Mouse (Mus musculus) mouse embryonic stem cell (cell line): ENCODE measurements around the gene Tesk2.
"Not testable (repeated sequence)": the region's sequence is repeated elsewhere in the genome, so short reads cannot be mapped to it uniquely, and the experiment has no call there.

Experiments
- in situ Hi-C, 2 experiments: fragments of 300-500 bp; cut with MboI; formaldehyde crosslinking; loops; 1 replicate in 1 of 2; 3 replicates in 1 of 2; pipeline ENCODE4 v1.14.3; 2019 to 2020; ENCODE audit warnings: low sequenced_read_pairs in 2 of 2, low pct_unique_long_range_greater_than_20kb in 1 of 2, mixed read lengths in 1 of 2; ENCODE audit not compliant: unreplicated experiment in 1 of 2

Tesk2 gene

GRCm38 (mm10) chr4:116720343-116721097 lies at the start of gene Tesk2:
Gene Tesk2 (plus strand): TSS chr4:116720948.
- in situ Hi-C loops, result loop anchor here in 1 of 2 experiments (25.0 kb wide), 1 partner anchor 267 kb away; the partner anchor contains the start of genes Hectd3 and Urod

- in situ Hi-C loops, result no loop called here
Measured at GRCm38 (mm10) chr4:116672785-116673184, 48.0 kb upstream of the Tesk2 start.

GRCm38 (mm10) chr4:116674761-116675160 lies 46.0 kb upstream of the Tesk2 start:
- in situ Hi-C loops, result not testable (repeated sequence)

DNA sequence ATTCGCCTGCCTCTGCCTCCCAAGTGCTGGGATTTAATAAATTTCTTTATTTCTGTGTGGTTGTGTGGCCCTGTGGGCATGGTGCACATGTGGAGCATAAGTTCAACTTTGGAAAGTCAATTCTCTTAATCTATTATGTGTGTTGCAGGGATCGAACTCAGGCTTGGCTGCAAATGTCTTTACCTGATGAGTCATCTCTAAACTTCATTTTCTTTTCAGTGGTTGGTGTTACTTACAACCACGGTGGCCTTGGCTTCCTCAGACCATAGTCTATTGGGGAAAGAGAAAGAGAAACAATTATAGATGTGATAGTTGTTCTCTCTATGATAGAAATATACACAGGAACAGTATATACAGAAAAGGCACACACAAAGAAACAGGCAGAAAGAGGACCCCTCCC lies 44.7 kb upstream of the Tesk2 start:
- in situ Hi-C loops, result no loop called here

- in situ Hi-C loops, result no loop called here
Measured at GRCm38 (mm10) chr4:116677808-116678207, 42.9 kb upstream of the Tesk2 start.

- in situ Hi-C loops, result no loop called here
Measured at GRCm38 (mm10) chr4:116679141-116679540, 41.6 kb upstream of the Tesk2 start.

DNA sequence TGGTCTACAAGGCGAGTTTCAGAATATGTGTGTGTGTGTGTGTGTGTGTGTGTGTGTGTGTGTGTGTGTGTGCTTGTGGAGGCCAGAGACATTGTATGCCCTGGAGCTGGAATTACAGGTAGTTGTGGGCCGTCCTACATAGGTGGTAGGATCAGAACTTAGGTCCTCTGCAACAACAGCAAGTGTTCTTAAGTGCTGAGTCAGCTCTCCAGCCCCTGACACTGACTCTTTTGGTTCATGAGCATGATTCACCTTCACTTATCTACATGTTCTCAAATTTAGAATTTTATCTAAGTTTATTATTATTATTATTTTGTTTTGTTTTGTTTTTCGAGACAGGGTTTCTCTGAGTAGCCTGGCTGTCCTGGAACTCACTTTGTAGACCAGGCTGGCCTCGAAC lies 40.2 kb upstream of the Tesk2 start:
- in situ Hi-C loops, result not testable (repeated sequence)

GRCm38 (mm10) chr4:116683957-116684356 lies 36.8 kb upstream of the Tesk2 start:
- in situ Hi-C loops, result no loop called here

DNA sequence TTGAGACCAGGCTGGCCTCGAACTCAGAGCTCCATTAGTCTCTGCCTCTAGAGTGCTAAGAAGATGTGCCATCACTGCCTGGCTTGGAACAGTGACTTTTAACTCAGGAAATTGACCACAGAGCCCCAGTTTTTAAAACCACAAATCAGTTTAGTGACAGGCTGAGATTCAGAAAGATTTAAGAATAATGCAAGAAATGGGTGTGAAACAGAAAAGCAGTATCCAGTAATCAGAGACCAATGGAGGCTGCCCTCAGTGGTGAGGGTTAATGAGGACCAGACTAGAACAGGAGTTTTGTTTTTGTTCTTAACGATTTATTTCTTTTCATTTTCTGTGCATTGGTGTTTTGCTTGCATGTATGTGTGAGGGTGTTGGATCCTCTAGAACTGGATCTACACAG lies 36.1 kb upstream of the Tesk2 start:
- in situ Hi-C loops, result no loop called here

DNA sequence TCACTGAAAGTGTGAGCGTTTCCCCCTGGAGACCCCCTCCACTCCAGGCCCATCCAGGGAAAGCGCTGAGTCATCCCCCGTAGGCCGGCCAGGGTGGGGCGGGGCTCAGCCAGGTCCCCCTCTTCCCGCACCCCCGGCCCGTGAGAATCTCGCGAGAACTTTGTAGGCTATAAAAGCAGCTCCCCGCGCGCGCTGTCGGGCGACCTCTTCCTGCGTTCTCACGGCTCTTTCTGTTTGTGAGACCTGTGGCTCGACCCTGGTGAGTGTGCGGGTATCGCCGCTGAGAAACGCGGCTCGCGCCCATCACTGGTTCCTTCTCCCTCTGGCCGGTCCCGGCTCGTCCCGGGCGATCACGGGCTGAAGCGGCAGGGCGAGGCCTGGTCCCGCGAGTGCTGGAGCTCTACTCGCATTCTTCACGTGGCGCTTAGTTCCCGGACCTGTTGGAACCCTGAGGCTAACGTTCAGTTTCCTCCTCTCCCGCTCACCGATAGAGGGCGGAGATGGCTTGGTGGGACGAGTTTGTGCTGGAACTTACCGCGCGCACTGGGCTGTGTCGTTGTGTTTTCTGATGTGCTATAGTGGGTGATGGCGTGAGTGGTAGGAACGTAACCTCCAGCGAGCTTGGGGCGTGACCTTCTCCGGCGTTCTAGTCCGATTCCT lies 35.2 kb upstream of the Tesk2 start, which contains the start of gene Prdx1:
Gene Prdx1 (plus strand): TSS at position 143 of the 660 bp plus-strand sequence.
- in situ Hi-C loops, result no loop called here

- in situ Hi-C loops, result no loop called here
Measured at GRCm38 (mm10) chr4:116687041-116687440, 33.7 kb upstream of the Tesk2 start.

DNA sequence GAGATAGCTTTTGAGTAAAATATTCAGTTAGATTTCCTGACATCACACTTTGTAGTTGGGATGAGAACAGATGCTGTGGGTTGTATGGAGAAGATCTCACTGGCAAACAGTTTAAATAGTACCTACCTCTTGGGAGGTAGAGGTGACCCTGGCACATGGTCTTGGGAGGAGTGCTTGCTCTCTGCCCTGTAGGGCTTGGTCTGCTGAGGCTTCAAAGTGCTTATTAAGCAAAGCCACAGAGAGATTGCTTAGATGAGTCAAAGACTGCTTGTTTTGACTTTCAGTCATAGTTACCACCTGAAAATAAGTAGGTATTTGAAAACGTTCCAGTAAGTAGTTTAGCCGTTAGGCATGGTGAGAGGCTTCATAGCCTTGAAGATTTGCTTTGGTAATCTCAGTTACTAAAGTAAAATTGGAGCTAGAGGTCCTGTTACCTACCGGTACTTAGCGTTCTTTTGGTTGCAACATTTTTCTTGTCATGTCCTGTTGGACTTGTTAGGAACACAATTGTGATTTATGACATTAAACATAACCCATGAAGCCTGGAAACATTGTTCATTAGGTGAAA lies 31.4 kb upstream of the Tesk2 start:
- in situ Hi-C loops, result no loop called here

- in situ Hi-C loops, result no loop called here
Measured at GRCm38 (mm10) chr4:116692146-116692545, 28.6 kb upstream of the Tesk2 start.

DNA sequence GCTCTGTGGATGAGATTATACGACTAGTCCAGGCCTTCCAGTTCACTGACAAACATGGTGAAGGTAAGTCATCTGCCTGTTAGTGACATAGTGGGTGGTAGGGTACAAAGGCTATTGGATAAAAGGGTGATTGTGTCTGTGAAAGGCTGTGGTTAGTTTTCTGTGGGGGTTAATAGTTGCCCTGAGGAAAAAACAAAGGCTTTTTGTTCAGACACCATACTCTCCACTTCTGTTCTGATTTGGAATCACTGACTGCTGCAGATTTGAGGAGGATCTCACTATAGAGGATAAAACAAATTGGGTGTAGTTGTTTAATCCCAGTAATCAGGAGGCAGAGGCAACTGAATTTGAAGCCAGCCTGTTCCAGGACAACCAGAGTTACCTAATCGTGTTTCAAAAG lies 27.0 kb upstream of the Tesk2 start:
- in situ Hi-C loops, result no loop called here

GRCm38 (mm10) chr4:116698693-116699342 lies 21.9 kb upstream of the Tesk2 start:
- in situ Hi-C loops, result no loop called here

DNA sequence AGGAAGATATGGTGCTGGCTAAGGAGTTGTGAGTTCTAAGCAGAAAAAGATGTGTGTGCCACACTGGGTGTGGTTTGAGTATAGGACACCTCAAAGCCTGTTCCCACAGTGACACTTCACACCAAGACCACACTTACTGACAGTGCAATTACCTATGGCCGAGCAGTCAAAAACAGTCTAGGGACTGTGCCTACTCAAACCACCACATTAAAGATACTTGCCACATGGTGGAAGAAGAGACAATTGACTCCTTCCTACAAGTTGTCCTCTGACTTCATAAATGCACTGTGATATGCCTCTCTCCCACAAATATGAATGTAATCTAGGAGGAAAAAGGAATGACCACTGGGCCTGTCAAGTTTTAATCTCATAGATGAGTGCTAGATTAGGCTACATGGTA lies 19.8 kb upstream of the Tesk2 start:
- in situ Hi-C loops, result loop anchor here in 1 of 2 experiments (25.0 kb wide), 1 partner anchor 286 kb away; the partner anchor contains the start of genes Hectd3 and Urod

GRCm38 (mm10) chr4:116703804-116704203 lies 16.9 kb upstream of the Tesk2 start:
- in situ Hi-C loops, result loop anchor here in 1 of 2 experiments (25.0 kb wide), 1 partner anchor 283 kb away; the partner anchor contains the start of genes Hectd3 and Urod

DNA sequence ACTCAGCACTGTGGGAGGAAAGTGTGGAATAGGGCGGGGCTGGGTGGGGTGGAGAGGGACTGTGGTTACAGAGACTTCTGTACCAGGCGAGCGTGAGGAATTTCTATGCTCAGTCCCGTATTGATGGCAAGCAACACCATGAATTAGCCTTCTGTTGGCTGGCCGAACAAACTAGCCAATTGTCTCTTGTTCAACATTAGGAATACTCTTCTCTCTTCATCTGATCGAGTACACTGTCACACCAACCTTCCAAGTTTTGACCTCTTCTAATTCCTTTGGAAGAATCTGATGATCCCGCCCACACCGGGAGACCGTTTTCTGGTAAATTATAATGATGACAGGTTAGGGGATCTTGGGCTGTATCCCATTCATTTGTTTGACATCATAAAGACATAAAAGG lies 13.1 kb upstream of the Tesk2 start:
- in situ Hi-C loops, result loop anchor here in 1 of 2 experiments (25.0 kb wide), 1 partner anchor 280 kb away; the partner anchor contains the start of genes Hectd3 and Urod
